Mouse (Mus musculus) ES-E14 (cell line): ENCODE results near the gene Foxp1. TPM values are rescaled to one million over a fixed set of nuclear protein-coding genes. Genes with fewer than 3 reads are reported as not detected.
A peak's percentile ranks its signal among the peaks of the same experiment; 100 is the strongest.

Source experiments
- DNase-seq: peaks from one replicate; pipeline ENCODE4 v3.0.0-alpha.2; 2013; ENCODE audit warnings: low read depth, low spot score
- H3K27ac ChIP-seq: 2 replicates; pipeline ENCODE4 v1.5.1; 2012; ENCODE audit warnings: low read depth, mild to moderate bottlenecking, low read length, moderate library complexity, mixed read lengths; ENCODE audit not compliant: poor library complexity, insufficient read depth, severe bottlenecking
- H3K36me3 ChIP-seq: 2 replicates; pipeline ENCODE4 v1.6.1; 2012; ENCODE audit warnings: mild to moderate bottlenecking, low read length, moderate library complexity, mixed read lengths; ENCODE audit not compliant: control insufficient read depth, poor library complexity, insufficient read depth, severe bottlenecking
- H3K4me1 ChIP-seq, 2 experiments: fragments of 150-350 bp in 1 of 2; sonication (generic) in 1 of 2; 2 replicates each; pipeline ENCODE4 v1.6.1; 2012; ENCODE audit warnings: low read length in 2 of 2, mild to moderate bottlenecking in 1 of 2, mixed read lengths in 1 of 2; ENCODE audit not compliant: control insufficient read depth in 2 of 2, insufficient read depth in 2 of 2, poor library complexity in 1 of 2
- H3K4me3 ChIP-seq, 2 experiments: fragments of 150-350 bp in 1 of 2; sonication (generic) in 1 of 2; 2 replicates each; pipeline ENCODE4 v1.5.1; 2012; ENCODE audit warnings: low read length in 2 of 2, low read depth in 1 of 2, mild to moderate bottlenecking in 1 of 2, mixed read lengths in 1 of 2; ENCODE audit not compliant: insufficient read depth in 1 of 2, poor library complexity in 1 of 2, severe bottlenecking in 1 of 2
- H3K9ac ChIP-seq: 2 replicates; pipeline ENCODE4 v1.6.1; 2012; ENCODE audit warnings: low read depth, mild to moderate bottlenecking, low read length, mixed read lengths; ENCODE audit not compliant: poor library complexity, insufficient read depth, severe bottlenecking
- H3K9me3 ChIP-seq: fragments of 150-350 bp; sonication (generic); 2 replicates; pipeline ENCODE4 v1.6.1; 2012; ENCODE audit warnings: low read depth, mild to moderate bottlenecking, low read length; ENCODE audit not compliant: control insufficient read depth, insufficient read depth
- CHD2 ChIP-seq: IDR thresholded peaks from 2 replicates; pipeline ENCODE4 v1.6.1; 2014; ENCODE audit warnings: mild to moderate bottlenecking, low read depth, low read length, inconsistent platforms
- HCFC1 ChIP-seq: IDR thresholded peaks from 2 replicates; pipeline ENCODE4 v1.6.1; 2012; ENCODE audit warnings: low read length, inconsistent platforms, borderline replicate concordance; ENCODE audit not compliant: insufficient read depth
- MAFK ChIP-seq: IDR thresholded peaks from 2 replicates; pipeline ENCODE4 v1.6.1; 2014; ENCODE audit warnings: mild to moderate bottlenecking, low read depth, low read length, inconsistent platforms; ENCODE audit not compliant: insufficient read depth
- ZC3H11A ChIP-seq: IDR thresholded peaks from 2 replicates; pipeline ENCODE4 v1.6.1; 2012; ENCODE audit warnings: low read depth, mild to moderate bottlenecking, inconsistent platforms, low read length, borderline replicate concordance
- ZNF384 ChIP-seq: IDR thresholded peaks from 2 replicates; pipeline ENCODE4 v1.6.1; 2012; ENCODE audit warnings: low read depth, low read length, inconsistent platforms
- in situ Hi-C, 2 experiments: fragments of 600-800 bp; cut with MboI; formaldehyde crosslinking; loops; one replicate each; pipeline ENCODE4 v1.15.1; 2025; ENCODE audit warnings: low sequenced_read_pairs in 2 of 2, inconsistent platforms in 1 of 2; ENCODE audit not compliant: unreplicated experiment in 2 of 2
- total RNA-seq: library from RNA; depleted of rRNA; stranded (reverse); fragments of 300-350 nt; gene quantifications from 2 replicates; pipeline ENCODE4 v1.2.3, GENCODE M21; 2012

Foxp1 gene
- total RNA-seq, 1 experiment, result 70.0 TPM

DNA sequence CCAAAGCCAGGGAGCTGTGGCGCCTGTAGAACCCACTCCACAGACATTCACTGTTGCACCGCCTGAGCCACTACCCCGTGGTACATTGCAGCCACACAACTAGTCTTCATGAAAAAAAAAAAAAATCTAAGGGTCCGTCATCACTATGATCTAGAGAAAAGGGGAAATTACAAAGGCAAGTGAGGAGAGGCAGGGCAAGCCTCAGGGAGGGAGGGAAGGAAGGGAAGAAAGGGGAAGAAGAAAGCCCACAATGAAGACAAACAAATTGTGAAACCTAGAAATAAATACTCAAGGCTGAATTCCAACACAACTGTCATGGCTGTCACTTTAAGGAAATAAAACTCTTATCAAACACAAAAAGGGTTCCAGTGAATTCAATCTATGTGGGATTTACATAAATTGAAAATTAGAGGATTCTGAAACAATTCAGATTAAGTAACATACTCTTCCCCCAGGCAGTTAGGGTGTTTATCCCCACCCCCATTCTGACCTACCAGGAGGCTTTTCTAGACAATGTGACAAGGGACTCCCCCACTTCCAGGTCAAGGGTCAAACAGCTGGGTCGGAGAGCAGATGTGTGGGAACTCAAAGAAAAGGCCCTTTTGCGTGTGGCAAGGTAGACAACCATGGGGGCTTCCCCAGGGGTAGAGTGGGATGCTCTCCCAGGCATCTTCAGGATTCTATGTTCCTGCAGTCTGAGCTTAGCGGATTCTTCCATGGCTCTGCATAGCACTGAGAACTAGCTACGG lies 32.4 kb downstream of the Foxp1 start:
- Histone ChIP-seq H3K4me1 (0 out of 4 replicates have a peak, but pooled peaks cover 0 to 2% of the 10 kb centered on the region in 2 experiments), H3K9me3 (no peaks in the 10 kb centered on the region), H3K27ac (no peak overlapping the region), H3K9ac (no peak overlapping the region), H3K4me3 (no peak overlapping the region), H3K36me3 (no peaks in the 10 kb centered on the region)
- no peak for DNase-seq
- in situ Hi-C loops, result no loop called here
- TF ChIP-seq MAFK, result no peak
- no peak for TF ChIP-seq HCFC1
- TF ChIP-seq ZNF384, result no peak
- TF ChIP-seq ZC3H11A, result no peak
- no peak for TF ChIP-seq CHD2

DNA sequence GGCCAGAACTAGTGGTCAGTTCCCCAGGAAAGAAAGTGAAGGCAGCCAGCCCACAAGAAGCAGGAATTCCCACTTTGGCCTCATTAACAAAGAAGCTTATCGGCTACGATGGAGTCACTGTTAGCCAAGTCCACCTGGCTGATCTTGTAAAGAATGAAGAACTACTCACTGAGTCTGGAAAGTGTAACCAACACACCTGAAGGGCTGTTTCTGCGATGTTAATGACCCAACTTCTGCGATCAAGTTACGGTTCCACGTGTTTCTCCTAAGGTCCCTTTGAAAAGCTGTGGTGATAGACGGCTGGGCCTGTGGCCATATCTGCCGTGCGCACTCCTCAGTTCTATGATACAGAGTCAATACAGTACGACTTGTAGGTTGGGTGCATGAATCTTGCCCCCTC lies 33.1 kb downstream of the Foxp1 start:
- H3K36me3 ChIP-seq, result no peaks in the 10 kb centered on the region
- H3K4me1 ChIP-seq, result peaks cover 2 to 5% of the 10 kb centered on the region in 2 experiments; a peak in 1 of 4 replicates
- H3K27ac ChIP-seq, result no peak overlapping the region
- no peaks in the 10 kb centered on the region for H3K9me3 ChIP-seq
- in situ Hi-C loops, result no loop called here
- no peak for TF ChIP-seq ZC3H11A
- TF ChIP-seq HCFC1, result no peak
- TF ChIP-seq CHD2, result no peak
- TF ChIP-seq MAFK, result no peak
- TF ChIP-seq ZNF384, result no peak
- no peak overlapping the region for H3K9ac ChIP-seq
- no peak overlapping the region for H3K4me3 ChIP-seq
- no peak for DNase-seq

DNA sequence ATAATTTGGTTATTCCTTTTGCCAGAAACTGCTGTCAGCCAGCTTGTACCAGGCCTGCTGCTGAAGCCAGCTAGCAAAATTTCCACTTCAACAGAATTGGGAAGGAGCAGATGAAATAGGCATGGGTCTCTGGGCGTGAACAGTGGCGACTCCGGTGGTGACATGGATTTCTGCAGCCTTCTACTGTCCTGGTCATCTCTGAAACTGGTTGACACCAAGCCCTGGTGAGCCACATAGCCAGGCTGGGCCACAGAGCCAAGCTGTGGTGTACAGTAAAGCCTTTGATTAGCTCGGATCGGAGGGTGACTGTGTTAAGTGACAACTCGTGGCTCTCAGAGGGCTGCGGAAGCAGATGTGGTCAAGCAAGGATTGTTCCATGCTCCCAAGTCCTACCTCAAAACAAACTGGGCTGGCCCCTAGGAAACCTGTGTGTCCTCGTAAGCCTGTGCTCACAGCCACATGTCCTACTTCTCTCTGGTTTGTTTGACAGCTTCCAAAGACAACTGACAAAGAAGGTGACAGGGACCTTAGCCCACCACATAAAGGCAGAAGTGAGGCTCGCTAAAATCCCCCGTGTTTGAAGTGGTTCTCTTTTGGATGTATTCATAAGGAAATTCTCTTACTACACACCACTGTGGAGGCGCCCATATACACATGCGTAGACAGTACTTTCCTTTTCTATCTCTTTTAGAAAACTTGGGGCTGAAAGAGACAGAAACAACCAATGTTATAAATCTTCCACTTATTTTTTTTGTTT lies 36.5 kb downstream of the Foxp1 start:
- Histone ChIP-seq H3K27ac (no peak overlapping the region), H3K4me1 (peaks cover 2 to 5% of the 10 kb centered on the region in 2 experiments; a peak in 1 of 4 replicates), H3K36me3 (no peaks in the 10 kb centered on the region), H3K4me3 (0 out of 4 replicates have a peak overlapping the region, but pooled peaks of 1 of the 2 experiments have one; percentile 10), H3K9ac (no peak overlapping the region), H3K9me3 (no peaks in the 10 kb centered on the region)
- in situ Hi-C loops, result no loop called here
- TF ChIP-seq MAFK (no peak), ZNF384 (no peak), HCFC1 (no peak), CHD2 (no peak), ZC3H11A (no peak)
- no peak for DNase-seq

GRCm38 (mm10) chr6:99485217-99485883 lies 37.2 kb downstream of the Foxp1 start:
- H3K27ac ChIP-seq, result no peak overlapping the region
- no peak overlapping the region for H3K9ac ChIP-seq
- TF ChIP-seq ZNF384 (no peak), ZC3H11A (no peak), CHD2 (no peak), HCFC1 (no peak), MAFK (no peak)
- DNase-seq, result no peak
- H3K36me3 ChIP-seq, result no peaks in the 10 kb centered on the region
- H3K4me3 ChIP-seq, result peak overlapping the region; percentile 5 to 10; a peak in 2 of 4 replicates
- in situ Hi-C loops, result no loop called here
- peaks cover 2 to 5% of the 10 kb centered on the region in 2 experiments; a peak in 1 of 4 replicates for H3K4me1 ChIP-seq
- no peaks in the 10 kb centered on the region for H3K9me3 ChIP-seq
